Mouse (Mus musculus): Measurements from ENCODE around the gene Rap2c. TPM values are rescaled to one million over a fixed set of nuclear protein-coding genes. Genes with fewer than 3 reads are reported as not detected.

Rap2c gene
- polyA plus RNA-seq (2014; fragmentation: Illumina TruSeq; extraction: RNeasy Lipid Tissue Mini Kit (QIAGEN cat#74804); ENCODE audit: low read depth, low replicate concordance) = 50.7 TPM

DNA sequence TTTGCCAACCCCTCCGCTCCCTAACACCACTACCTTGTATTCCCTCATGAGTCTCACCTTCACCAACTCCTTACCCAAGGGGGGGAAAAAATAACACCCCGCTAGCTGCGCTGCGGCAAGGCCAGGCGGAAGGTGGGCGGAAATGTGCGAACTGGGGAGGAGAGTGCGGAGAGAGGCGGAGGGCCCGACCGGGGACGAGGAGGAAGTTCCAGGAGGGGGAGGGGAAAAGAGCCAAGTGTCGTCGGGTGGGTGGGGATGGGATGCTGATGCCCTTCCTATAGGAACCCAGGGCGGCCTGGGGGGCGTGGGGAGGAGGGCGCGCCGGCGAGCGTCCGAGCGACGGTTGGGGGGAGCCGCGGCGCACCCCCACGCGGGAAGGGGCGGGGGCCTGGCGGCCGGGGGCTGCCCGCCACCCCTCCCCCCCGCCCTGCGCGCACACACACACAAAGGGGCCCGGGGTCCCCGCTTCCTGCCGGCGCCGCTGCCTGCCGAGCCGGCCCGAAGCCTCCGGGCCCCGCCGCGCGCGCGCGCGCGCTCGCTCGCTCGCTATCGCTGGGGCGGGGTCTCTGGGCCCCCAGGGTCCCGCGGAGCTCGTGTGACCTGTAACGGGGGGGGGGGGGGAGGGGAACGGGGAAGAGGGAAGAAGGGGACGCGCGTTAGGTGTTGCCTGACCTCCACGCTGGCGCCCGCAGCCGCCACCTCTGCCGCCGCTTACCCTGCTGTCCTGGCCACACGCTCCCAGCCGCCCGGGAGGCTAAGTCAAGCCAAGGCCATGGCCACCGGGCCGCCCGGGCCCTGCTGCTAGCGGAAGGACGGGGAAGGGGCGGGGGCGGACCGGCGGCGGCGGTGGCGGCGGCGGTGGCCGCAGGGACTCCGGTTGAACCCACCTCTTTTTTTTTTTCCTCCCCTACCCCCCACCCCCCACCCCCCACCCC is at the start of gene Rap2c:
Rap2c (minus strand) TSS at position 168 of the 935 bp plus-strand sequence.

Other genes with a start within 250 kb of the Rap2c start
- gene Stk26, start 177.0 kb downstream of the Rap2c start, polyA plus RNA-seq (2014; fragmentation: Illumina TruSeq; extraction: RNeasy Lipid Tissue Mini Kit (QIAGEN cat#74804); ENCODE audit: low read depth, low replicate concordance) = 14.4 TPM
- 0.20 TPM for gene Frmd7, start 75.3 kb downstream of the Rap2c start, polyA plus RNA-seq (2014; fragmentation: Illumina TruSeq; extraction: RNeasy Lipid Tissue Mini Kit (QIAGEN cat#74804); ENCODE audit: low read depth, low replicate concordance)
- 2.2 TPM for gene Mbnl3, start 188.5 kb upstream of the Rap2c start, polyA plus RNA-seq (2014; fragmentation: Illumina TruSeq; extraction: RNeasy Lipid Tissue Mini Kit (QIAGEN cat#74804); ENCODE audit: low read depth, low replicate concordance)

Data from kidney, adult 10 weeks (tissue).